Comparison of ENCODE assay signal across 12 mouse cellular contexts in genomic region chr9:75551342-75551741, GRCm38 (mm10). TPM values are rescaled to one million over a fixed set of nuclear protein-coding genes. Genes with fewer than 3 reads are reported as not detected.
A peak's percentile ranks its signal among the peaks of the same experiment; 100 is the strongest.
DNase-seq lines count a peak whose midpoint lies in the region; ATAC-seq and TF ChIP-seq lines count a peak whose summit lies in the region.
"Had no signal": no experiment of that assay in that cellular context is flagged by ENCODE, and none has a peak within 500 bp of the region (broad histone marks: within the 10 kb centered on the region; RNA-seq: fewer than 3 reads in every experiment).

No protein-coding gene starts in this region.

- H3K4me2 ChIP-seq in heart, embryonic 16.5 days (ENCODE audit: low read depth, low read length), result no peak overlapping the region
- no peak overlapping the region for H3K4me2 ChIP-seq in heart, embryonic 11.5 days
- H3K4me2 ChIP-seq in lung, embryonic 14.5 days, result no peak overlapping the region
- H3K4me2 ChIP-seq: liver, embryonic 13.5 days; midbrain, embryonic 11.5 days had no signal

- no peak overlapping the region for H3K4me3 ChIP-seq in heart, embryonic 16.5 days (ENCODE audit: low read length)
- H3K4me3 ChIP-seq in heart, embryonic 11.5 days (ENCODE audit: low read depth, low read length), result no peak overlapping the region
- no peak overlapping the region for H3K4me3 ChIP-seq in lung, embryonic 14.5 days (ENCODE audit: low read depth, low read length)
- H3K4me3 ChIP-seq: liver, embryonic 13.5 days had no signal

- peak overlapping the region; percentile 18; the same call in 1 of the 2 replicates for H3K27ac ChIP-seq in heart, embryonic 16.5 days (ENCODE audit: low read length)
- no peak overlapping the region for H3K27ac ChIP-seq in heart, embryonic 11.5 days (ENCODE audit: low read depth, low read length)
- H3K27ac ChIP-seq in lung, embryonic 14.5 days (ENCODE audit: low read depth), result peak overlapping the region; percentile 9; the same call in 1 of the 2 replicates
- H3K27ac ChIP-seq: liver, embryonic 13.5 days had no signal

- H3K4me1 ChIP-seq in heart, embryonic 16.5 days (ENCODE audit: control insufficient read depth, insufficient read depth, low read length), result peaks cover 17% of the 10 kb centered on the region
- peaks cover 11% of the 10 kb centered on the region; the same call in 1 of the 2 replicates for H3K4me1 ChIP-seq in heart, embryonic 11.5 days (ENCODE audit: control insufficient read depth, insufficient read depth, low read length)
- 0 out of 2 replicates have a peak, but pooled peaks cover 6% of the 10 kb centered on the region for H3K4me1 ChIP-seq in lung, embryonic 14.5 days (ENCODE audit: insufficient read depth)

- H3K27me3 ChIP-seq in heart, embryonic 16.5 days (ENCODE audit: control insufficient read depth, insufficient read depth, low read length), result no peaks in the 10 kb centered on the region
- no peaks in the 10 kb centered on the region for H3K27me3 ChIP-seq in heart, embryonic 11.5 days (ENCODE audit: control insufficient read depth, insufficient read depth, low read length)
- no peaks in the 10 kb centered on the region for H3K27me3 ChIP-seq in lung, embryonic 14.5 days (ENCODE audit: insufficient read depth, low read length)
- H3K27me3 ChIP-seq: liver, embryonic 13.5 days had no signal

- no peak overlapping the region for H3K9ac ChIP-seq in heart, embryonic 16.5 days (ENCODE audit: low read length)
- no peak overlapping the region for H3K9ac ChIP-seq in heart, embryonic 11.5 days (ENCODE audit: low read depth, low read length)
- no peak overlapping the region for H3K9ac ChIP-seq in lung, embryonic 14.5 days
- H3K9ac ChIP-seq: liver, embryonic 13.5 days had no signal

- H3K36me3 ChIP-seq in heart, embryonic 16.5 days (ENCODE audit: control insufficient read depth, insufficient read depth), result peaks cover 9% of the 10 kb centered on the region; the same call in 1 of the 2 replicates
- no peaks in the 10 kb centered on the region for H3K36me3 ChIP-seq in heart, embryonic 11.5 days (ENCODE audit: control insufficient read depth, insufficient read depth, low read length)
- H3K36me3 ChIP-seq in lung, embryonic 14.5 days (ENCODE audit: insufficient read depth), result no peaks in the 10 kb centered on the region
- H3K36me3 ChIP-seq: liver, embryonic 13.5 days had no signal

- H3K9me3 ChIP-seq in heart, embryonic 16.5 days (replicated peaks; ENCODE audit: control insufficient read depth, low read length), result peaks cover 7% of the 10 kb centered on the region
- peaks cover 7% of the 10 kb centered on the region for H3K9me3 ChIP-seq in heart, embryonic 11.5 days (replicated peaks; ENCODE audit: control insufficient read depth, low read length)
- H3K9me3 ChIP-seq in lung, embryonic 14.5 days (ENCODE audit: low read depth, low read length), result peaks cover 7% of the 10 kb centered on the region; the same call in 1 of the 2 replicates
- H3K9me3 ChIP-seq: liver, embryonic 13.5 days had no signal

- ATAC-seq in heart, embryonic 16.5 days (replicated peaks; ENCODE audit: extremely low read depth, insufficient read depth, low FRiP score), result no peak
- no peak for ATAC-seq in heart, embryonic 11.5 days (replicated peaks; ENCODE audit: insufficient number of reproducible peaks, low FRiP score, low TSS enrichment)
- no peak for ATAC-seq in lung, embryonic 14.5 days (ENCODE audit: insufficient read depth)

- peak; percentile 52 for DNase-seq in lung, embryonic 14.5 days
- DNase-seq in lung, postnatal 4 days, result no peak
- peak; percentile 49 to 53 for DNase-seq in cerebellum, adult 18-20 months
- DNase-seq in cerebellum, adult 9-11 months, result peak; percentile 47
- no peak for DNase-seq in thymus, postnatal 4 days
- no peak for DNase-seq in kidney, adult 18-20 months
- DNase-seq: embryo, embryonic 11 days; heart, postnatal 10 days; liver, embryonic 13.5 days had no signal

- peak; percentile 23; the same call in 1 of the 2 replicates for TF ChIP-seq CTCF in lung, embryonic 14.5 days (IDR thresholded peaks at IDR 0.05; ENCODE audit: low read depth)

- 51% methylated on average over 5 of the region's 5 CpGs for WGBS in heart, embryonic 16.5 days
- WGBS in heart, embryonic 11.5 days (ENCODE audit: insufficient replicate concordance), result 56% methylated on average over 5 of the region's 5 CpGs
- WGBS in lung, embryonic 14.5 days, result 32% methylated on average over 5 of the region's 5 CpGs

RNA-seq across cellular contexts. Expression of gene Tmod3, which starts 8.1 kb away (rescaled TPM):
- polyA plus RNA-seq in heart, embryonic 16.5 days (2015; fragmentation: Nextera tagmentation; extraction: Ambion mirVana), result 90.3 and 91.7 TPM in 2 replicates
- 80.0 and 86.9 TPM in 2 replicates for polyA plus RNA-seq in heart, embryonic 11.5 days (2014; fragmentation: Nextera tagmentation; extraction: Ambion mirVana)
- polyA plus RNA-seq in lung, embryonic 14.5 days (2014; fragmentation: Nextera tagmentation; extraction: Ambion mirVana), result 131 TPM in 2 replicates

RNA-seq across cellular contexts. Expression of gene Tmod2, which starts 59.8 kb away (rescaled TPM):
- polyA plus RNA-seq in heart, embryonic 16.5 days (2015; fragmentation: Nextera tagmentation; extraction: Ambion mirVana), result 5.8 TPM in 2 replicates
- polyA plus RNA-seq in heart, embryonic 11.5 days (2014; fragmentation: Nextera tagmentation; extraction: Ambion mirVana), result 5.9 and 6.1 TPM in 2 replicates
- 8.0 and 9.5 TPM in 2 replicates for polyA plus RNA-seq in lung, embryonic 14.5 days (2014; fragmentation: Nextera tagmentation; extraction: Ambion mirVana)

Comparison
In these comparisons a context has a peak if more than half of its experiments do, and no peak if none do; other contexts are left out.
1. DNase-seq: peak in lung, embryonic 14.5 days (single experiment), cerebellum, adult 18-20 months (2 of 2) and cerebellum, adult 9-11 months (single experiment); none in lung, postnatal 4 days (0 of 2), thymus, postnatal 4 days (single experiment) and kidney, adult 18-20 months (single experiment).